Mouse (Mus musculus) frontal cortex, postnatal 36 days (tissue): ENCODE measurements around the gene Creb1.

Source experiments
- DNase-seq, 2 experiments: peaks; one replicate each; pipeline ENCODE4 v3.0.0; 2022; ENCODE audit warnings: low spot score in 2 of 2

Creb1 gene

GRCm38 (mm10) chr1:64532589-64533470 lies at the start of gene Creb1:
Gene Creb1, plus strand, starts transcription at chr1:64532645.
- peak; percentile 99 for DNase-seq

GRCm38 (mm10) chr1:64488521-64489029 lies 43.9 kb upstream of the Creb1 start:
- no peak for DNase-seq

- no peak for DNase-seq
Measured at GRCm38 (mm10) chr1:64496803-64497202, 35.6 kb upstream of the Creb1 start.

- no peak for DNase-seq
Measured at GRCm38 (mm10) chr1:64501382-64502140, 30.9 kb upstream of the Creb1 start.

- DNase-seq: no peak
Measured at GRCm38 (mm10) chr1:64508479-64509096, 23.9 kb upstream of the Creb1 start.

- DNase-seq: peak in 1 of 2 experiments; percentile 80
Measured at GRCm38 (mm10) chr1:64509678-64510077, 22.8 kb upstream of the Creb1 start.

GRCm38 (mm10) chr1:64514184-64514583 lies 18.3 kb upstream of the Creb1 start:
- peak in 1 of 2 experiments; percentile 43 for DNase-seq

- DNase-seq: no peak
Measured at GRCm38 (mm10) chr1:64516593-64516992, 15.9 kb upstream of the Creb1 start.

GRCm38 (mm10) chr1:64518480-64518879 lies 14.0 kb upstream of the Creb1 start:
- no peak for DNase-seq

- DNase-seq: no peak
Measured at GRCm38 (mm10) chr1:64519345-64519744, 13.1 kb upstream of the Creb1 start.

- no peak for DNase-seq
Measured at GRCm38 (mm10) chr1:64519901-64520300, 12.5 kb upstream of the Creb1 start.

GRCm38 (mm10) chr1:64521734-64522133 lies 10.7 kb upstream of the Creb1 start:
- no peak for DNase-seq

- no peak for DNase-seq
Measured at GRCm38 (mm10) chr1:64522637-64523036, 9.8 kb upstream of the Creb1 start.

GRCm38 (mm10) chr1:64523117-64523516 lies 9.3 kb upstream of the Creb1 start:
- DNase-seq: no peak

GRCm38 (mm10) chr1:64524661-64525060 lies 7.8 kb upstream of the Creb1 start:
- DNase-seq: no peak

- no peak for DNase-seq
Measured at GRCm38 (mm10) chr1:64527626-64528025, 4.8 kb upstream of the Creb1 start.

GRCm38 (mm10) chr1:64529781-64530315 lies 2.6 kb upstream of the Creb1 start:
- no peak for DNase-seq

- DNase-seq: no peak
Measured at GRCm38 (mm10) chr1:64531548-64531947, 897 bp upstream of the Creb1 start.

GRCm38 (mm10) chr1:64532067-64532523 lies 350 bp upstream of the Creb1 start:
- no peak for DNase-seq

- DNase-seq: peak in 1 of 2 experiments; percentile 54
Measured at GRCm38 (mm10) chr1:64533471-64534443, 1.3 kb downstream of the Creb1 start.
